Mouse (Mus musculus) left cerebral cortex, adult 8-10 months (tissue): ENCODE results near the gene Cript. TPM values are rescaled to one million over a fixed set of nuclear protein-coding genes. Genes with fewer than 3 reads are reported as not detected.

Experiments
- DNase-seq, 2 experiments: peaks; one replicate each; pipeline ENCODE4 v3.0.0; 2022; ENCODE audit warnings: low spot score in 2 of 2
- total RNA-seq, 4 experiments: library from RNA; stranded (reverse); gene quantifications; 2 replicates each; pipeline ENCODE4 v1.2.4; 2022

Gene Cript
- total RNA-seq: 10 to 100 TPM; 54.1 to 75.8 (median 67.2) TPM

DNA sequence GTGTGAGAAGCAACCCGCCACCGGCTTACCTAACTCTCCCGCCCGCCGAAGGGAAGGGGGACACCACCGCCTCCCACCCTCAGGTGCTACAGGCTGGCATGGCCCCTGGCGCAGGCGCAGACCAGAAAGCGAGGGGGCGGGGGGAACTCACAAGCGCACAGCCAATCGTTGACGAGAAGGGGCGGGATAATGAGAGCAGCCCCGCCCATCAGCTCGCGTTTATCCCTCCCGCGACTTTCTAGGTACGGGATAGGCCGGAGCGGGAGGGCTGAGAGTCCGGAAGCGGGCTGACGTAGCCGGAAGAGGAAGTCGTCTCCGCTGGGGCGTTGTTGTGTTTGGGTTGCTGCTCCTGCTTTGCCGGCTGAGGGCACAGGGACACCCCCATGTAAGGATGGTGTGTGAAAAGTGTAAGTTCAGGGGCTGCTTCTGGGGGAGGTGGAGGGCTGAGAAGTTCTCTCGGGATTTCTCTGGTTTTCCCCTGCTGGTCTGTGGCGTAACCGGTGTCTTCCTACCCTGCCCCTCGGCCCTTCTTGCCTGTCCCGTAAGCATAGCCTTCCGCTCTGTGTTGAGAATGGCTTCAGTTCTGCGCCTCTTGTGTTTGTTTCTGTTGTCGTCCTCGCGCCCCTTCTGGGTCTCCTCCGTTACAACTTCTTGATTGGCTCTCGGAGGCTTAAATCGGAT, at the start of gene Cript, which contains the start of gene Pigf:
Gene Cript (plus strand): TSS at position 282 of the 681 bp plus-strand sequence.
Gene Pigf (minus strand): TSS at position 138 of the 681 bp plus-strand sequence.
- peak; percentile 89 to 96 for DNase-seq

DNA sequence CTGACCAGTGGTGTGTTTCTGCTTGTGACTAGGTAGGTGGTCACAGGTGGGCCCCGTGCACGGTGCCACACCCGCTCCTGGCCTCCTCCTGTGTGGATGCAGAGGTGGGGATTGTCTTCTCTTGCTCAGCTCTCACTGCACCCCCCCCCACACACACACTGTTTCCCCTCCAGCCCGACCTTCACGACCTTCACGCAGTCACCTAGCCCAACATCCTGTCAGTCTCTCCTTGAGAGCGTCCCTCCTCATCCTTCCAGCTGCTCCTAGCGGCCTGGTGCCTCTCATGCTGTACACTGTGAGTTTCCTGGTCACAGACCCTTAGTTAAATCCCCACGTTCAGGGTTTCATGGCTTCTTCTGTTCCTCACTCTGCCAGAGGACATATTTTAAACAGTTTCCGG, 49.0 kb upstream of the Cript start:
- DNase-seq: no peak

DNA sequence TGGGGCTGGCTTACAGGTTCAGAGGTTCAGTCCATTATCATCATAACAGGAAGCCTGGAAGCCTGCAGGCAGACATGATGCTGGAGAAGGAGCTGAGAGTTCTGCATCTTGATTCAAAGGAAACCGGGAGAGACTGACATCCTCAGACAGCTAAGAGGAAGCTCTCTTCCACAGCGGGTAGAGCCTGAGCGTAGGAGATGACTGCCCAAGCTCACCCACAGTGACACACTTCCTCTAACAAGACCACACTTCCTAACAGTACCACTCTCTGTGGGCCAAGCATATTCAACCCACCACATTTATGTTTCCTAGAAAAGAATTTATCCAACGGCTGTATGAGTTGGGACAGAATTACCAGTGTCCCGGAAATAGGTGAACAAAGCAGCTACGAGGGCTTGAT, 46.9 kb upstream of the Cript start:
- DNase-seq: no peak

DNA sequence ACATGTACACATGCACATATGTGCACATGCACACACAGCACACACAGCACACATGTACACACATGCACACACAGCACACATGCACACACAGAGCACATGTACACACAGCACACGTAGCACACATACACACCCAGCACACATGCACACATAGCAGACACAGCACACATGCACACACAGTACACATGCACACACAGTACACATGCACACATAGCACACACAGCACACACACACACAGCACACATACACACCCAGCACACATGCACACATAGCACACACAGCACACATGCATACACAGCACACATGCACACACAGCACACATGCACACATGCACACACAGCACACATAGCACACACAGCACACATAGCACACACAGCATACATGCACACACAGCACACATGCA, 44.1 kb upstream of the Cript start:
- no peak for DNase-seq

DNA sequence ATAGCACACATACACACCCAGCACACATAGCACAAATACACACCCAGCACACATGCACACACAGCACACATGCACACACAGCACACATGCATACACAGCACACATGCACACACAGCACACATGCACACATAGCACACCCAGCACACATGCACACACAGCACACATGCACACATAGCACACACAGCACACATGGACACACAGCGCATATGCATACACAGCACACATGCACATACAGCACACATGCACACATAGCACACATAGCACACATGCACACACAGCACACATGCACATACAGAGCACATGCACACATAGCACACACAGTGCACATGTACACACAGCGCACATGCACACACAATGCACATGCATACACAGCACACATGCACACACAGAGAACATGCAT, 43.6 kb upstream of the Cript start:
- DNase-seq: no peak

DNA sequence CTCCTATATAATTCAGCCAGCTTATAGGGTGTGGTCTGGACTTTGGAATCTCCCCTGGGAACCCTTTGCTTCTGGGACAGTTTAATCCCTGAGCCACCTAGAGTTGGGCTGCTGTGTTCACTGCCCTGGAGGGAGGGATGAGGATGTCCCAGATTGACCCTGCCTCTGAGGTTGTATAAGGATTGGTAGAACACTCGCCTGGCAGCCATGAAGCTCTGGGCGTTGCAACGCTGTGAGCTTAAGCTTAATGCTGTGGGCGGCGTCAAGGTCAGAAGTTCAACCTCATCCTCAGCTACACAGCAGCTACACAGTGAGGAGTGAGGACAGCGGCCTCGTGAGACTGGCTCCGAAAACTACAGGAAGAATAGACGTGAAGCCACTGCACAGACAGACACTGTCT, 42.9 kb upstream of the Cript start:
- DNase-seq: no peak

DNA sequence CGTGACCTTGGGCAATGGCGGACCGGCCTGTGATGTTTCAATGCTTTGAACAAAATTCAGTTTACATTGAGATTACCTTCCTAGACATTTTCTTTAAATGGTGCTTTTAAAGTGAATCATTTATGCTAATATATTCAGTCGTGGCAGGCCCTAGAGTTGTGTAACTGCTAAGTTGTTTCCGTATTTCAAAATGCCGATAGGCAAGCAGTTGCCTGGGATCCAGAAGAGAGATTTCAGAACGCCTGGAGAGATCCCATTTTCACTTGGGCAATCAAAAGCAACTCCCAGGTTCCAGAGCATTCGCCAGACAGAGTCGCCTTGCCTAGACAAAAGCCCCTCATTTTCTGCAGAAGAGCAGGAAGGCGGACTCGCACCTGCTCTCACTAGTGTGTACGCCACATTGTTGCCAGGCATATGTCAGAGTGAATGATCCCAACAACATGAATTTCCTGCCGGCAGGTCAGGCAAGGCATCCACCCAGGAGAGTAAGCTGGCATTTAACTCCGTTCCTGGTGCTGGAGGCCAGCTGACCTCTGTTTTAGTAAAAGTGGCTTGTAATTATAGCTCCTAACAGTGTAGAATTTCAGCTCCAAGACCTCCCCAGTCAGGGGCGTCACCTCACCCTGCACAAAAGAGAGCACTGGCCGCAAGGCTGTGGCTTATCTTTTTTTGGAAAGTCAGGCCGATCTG, 38.8 kb upstream of the Cript start:
- no peak for DNase-seq

DNA sequence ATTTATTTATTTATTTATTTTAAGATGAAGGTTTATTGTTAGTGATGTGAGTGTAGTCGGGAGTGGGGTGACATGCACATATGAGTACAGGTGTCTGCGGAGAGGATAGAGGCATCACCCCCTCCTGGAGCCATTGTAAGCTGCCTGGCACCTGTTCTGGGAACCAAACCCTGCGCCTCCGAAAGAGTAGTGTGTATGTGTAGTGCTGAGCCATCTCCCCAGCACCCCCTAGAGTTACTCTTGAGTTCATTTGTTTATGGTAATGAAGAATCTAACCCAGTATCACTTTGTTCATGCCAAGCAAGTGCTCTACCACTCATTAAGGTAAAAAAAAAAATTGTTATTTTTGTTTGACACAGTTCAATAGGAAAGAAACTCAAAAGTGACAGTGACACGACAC, 37.2 kb upstream of the Cript start:
- no peak for DNase-seq

DNA sequence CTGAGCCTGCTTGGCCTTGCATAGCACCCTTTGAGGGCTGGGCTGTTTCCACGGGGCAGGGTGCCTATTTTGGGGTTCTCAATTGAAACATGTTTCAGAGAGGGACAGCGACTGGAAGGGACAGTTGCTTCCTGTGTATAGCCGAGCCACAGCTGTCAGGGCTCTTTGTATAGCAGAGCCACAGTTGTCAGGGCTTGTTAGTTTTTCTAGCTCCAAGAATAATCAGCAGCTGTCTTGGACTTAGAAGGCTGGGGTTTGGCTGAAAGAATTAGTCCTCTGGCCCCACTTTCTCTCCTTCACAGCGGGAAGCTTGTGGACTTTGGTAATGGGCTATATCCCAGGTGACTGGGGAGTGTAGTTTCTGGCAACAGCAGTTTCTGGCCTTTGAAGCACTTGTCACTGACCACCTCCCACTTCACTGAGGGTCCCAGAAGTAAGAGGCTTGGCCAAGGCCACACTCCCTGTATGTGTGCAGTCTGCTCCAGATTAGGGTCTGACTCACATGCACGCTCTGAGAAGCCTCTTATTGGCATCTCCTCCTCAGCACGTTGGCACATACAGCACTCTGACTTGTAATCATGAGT, 36.7 kb upstream of the Cript start:
- no peak for DNase-seq

DNA sequence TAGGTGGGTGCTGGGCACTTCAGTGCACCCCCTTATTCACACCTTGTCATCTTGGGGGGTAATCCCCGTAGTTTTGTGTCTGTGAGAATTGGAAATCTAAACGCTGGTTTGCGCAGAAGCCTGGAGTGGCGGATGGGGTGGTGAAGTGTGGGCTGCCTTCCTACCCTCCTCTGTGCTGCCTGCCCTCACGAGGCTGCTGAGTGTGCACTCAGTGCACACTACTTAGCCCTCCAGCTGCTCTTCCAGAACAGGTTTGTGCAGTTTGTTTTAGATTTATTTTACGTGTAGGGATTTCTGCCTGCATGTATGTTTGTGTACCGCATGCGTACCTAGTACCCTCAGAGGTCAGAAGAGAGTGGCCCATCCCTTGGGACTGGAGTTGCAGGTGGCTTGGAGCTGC, 34.0 kb upstream of the Cript start:
- DNase-seq: no peak

DNA sequence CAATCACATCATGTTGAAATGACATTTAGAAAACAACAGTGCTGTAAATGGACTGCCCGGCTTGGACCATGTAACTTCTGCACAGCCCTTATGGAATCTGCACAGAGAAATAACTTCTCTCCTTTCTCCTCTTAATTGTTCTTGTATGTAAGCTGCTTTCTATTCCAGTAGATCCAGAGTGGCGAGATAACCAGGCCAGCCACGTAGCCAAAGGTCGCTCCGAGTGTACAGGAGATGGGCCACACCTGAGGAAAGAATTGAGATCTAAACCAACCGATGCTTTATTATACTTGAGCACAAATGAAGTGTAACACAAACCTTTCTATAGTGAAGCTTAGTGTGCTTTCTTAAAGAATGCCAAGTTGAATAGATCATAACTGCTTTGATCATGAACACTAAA, 28.0 kb upstream of the Cript start:
- no peak for DNase-seq

DNA sequence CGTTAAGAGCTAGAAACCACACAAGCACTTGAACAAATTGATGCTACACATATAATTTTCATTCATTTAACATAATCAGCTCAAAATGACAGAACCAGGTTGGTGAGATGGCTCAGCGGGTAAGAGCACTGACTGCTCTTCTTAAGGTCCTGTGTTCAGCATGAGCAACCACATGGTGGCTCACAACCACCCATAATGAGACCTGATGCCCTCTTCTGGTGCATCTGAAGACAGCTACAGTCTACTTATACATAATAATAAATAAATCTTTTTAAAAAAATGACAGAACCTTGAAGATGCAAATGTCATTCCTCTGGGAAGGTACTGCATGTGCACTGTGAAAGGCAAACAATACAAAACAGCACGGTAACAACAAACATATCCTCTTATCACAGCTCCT, 16.4 kb upstream of the Cript start:
- DNase-seq: no peak

DNA sequence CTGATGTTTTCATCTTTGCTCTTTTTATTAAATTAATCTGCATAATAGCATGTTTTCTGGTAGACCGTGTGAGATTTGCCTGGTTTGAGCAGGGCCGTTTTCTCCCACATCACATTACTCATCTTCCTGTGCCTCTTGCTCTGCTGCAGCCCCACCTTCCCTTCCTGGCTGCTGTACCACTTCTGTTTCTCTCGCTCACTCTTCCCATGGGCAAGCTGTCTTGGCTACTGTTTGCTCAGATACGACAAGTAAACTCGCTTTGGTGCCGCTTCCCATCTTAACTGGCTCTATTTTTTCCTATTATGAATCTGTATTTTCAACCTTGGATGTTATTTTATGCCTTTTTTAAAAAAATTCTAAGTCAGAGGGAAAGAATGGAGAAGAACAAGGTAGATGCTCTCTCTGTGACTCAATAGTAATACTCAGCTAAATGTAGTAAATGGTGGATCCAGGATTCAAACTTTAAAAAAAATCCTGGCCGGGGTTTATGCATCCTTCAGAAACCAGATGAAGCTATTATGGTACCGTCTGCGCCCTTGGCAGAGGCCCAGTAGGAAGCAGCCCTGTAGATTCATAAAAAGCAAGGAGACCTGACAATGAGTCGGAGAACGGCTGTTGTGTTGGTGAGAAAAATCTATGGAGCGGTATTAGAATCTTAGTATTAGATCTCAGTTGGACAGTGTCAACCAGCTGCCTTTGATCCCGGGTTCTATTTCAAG, 13.9 kb upstream of the Cript start:
- DNase-seq: peak in 1 of 2 experiments; percentile 83

DNA sequence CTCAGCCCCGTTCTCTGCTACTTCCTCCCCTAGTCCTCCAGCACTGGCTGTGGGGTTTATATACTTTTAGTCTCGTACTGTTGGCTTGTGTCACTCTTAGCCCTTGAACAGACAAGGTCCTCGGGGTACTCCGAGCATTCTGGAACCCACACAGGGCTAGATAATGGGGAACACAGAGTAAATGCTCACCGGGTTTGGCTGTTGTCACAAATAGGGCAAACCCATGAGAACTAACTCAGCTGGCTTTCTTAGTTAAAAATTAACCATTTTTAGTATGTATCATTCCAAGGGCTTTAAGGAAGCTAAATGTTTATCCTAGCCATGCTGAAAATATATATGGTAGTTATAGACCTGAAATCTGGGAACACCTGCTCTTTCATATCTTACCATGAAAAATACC, 5.7 kb upstream of the Cript start:
- no peak for DNase-seq

DNA sequence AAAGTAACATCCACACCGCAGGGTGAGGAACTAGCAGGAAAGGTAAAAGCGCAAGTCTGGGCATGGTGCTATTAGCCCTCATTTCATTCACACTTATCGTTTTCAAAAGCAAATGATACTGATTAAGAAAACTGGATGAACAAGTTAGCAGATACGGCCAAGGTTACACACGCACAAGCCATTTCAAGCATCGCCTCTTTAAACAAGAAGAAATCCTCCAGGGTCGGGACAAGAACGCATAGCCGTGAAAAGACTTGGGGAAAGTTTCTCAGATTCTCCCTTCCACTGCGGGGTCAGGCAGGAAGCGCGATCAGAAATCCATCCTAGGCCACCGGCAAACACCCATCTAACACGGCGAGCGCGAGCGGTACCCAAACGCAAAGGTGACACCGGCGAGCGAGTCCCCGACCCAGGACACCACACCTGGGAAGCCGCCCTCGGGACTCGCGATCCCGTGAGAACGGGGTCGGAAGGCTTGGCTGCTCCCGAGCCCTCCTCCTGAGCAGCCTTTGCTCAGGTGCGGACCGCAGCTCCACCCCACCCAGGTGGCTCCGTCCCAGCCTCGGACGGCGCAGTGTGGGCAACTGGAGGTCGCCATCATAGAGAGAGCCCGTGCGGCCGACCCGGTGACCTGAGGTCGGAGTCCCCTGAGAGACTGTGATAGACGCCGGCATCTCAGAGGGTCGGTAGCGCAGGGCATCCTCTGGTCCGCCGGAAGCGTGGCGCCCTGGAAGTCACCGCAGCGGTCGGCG, 683 bp upstream of the Cript start:
- no peak for DNase-seq

DNA sequence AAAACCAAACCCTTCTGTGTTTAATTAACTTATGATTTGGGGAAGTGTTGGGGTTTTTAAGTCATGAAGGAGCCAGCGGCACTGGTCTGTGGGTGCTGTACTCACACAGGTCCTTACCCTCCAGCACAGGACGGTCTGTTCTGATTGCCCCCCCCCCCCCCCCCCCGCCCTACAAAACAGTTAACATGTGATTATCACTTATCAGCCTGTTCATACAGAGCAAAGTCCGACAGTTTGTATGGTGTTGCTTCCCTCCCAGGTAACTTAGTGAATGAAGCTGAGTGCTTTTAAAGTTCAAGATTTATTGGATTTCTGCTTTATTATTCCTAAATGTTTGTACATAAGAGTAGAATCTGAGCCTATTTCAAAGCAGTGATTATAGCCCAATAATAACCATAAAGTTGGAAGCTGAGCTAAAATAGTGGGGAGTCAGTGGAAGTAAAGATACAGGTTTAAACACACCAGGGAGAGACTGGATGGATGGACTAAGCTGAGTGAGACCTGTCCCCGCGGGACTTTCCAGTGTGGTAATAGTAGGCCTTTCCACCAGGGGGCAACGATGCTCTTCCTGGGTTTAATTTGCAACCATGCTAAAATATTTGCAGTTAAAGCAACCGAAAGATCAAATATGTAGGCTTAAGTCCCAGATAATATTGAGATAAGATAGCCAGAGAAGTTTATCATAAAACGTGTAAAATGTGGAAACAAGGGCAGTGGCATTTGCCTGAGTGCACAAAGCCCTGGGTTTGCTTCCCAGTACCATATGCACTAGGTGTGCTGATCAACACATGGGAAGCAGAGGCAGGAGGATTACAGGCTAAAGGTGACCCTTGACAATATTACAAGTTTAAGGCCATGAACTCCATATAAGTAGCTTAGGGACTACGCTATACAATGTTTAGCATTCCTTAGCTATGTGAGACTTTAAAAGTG, 11.1 kb downstream of the Cript start:
- no peak for DNase-seq

DNA sequence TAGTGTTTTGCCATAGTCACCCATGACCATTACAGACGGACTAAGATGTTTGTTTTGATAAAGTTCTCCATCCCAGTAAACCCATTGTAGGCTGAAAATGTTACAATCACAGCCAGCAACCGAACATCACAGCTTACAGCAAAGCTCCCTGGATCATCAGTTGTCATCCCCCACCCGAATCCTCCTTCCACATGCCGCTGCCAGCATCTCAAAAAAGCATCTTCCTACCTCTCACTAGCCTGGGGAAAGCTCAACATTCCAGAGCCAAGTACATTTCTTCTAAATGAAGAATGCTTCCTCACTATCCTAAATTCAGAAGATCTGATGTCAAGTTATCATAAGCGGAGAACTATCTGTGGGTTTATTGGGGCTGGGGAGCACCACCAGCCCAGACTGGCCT, 13.1 kb downstream of the Cript start:
- no peak for DNase-seq

DNA sequence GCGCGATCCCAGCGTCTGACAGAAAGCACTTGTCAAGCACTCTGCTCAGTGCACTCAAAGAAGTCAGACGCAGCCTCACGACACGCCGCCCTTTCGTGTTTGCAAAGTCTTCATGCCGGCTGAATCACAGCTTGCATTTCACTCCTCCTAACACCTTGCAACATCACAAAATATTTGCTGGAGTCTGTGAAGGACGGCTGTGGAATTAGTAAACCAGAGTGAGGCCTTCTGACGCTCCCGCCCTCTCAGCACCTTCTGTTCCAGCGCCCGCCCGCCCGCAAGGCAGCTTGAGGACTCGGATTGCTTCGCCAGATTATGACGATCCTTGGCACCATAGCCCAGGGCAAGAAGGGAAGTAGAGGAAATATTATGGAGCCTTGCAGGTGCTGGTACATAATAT, 16.4 kb downstream of the Cript start:
- peak in 1 of 2 experiments; percentile 61 for DNase-seq

DNA sequence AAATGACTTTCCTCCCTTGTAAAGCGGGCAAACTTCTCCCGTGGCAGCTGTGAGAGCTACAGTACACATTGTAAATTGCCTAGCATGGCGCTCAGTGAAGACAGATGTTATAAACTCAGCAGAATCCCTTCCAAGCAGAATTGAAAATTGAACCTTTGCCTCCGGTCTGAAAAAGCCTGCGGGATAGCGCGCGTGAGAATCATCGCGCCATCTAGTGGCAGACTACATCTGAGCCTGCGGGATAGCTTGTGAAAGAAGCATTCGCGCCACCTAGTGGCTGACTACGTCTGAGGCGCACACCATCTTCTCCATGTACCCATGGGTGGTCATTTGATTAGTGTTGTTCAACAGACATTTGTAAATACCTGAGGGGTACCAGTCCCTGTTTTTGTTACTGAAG, 19.0 kb downstream of the Cript start:
- DNase-seq: peak; percentile 68 to 72

DNA sequence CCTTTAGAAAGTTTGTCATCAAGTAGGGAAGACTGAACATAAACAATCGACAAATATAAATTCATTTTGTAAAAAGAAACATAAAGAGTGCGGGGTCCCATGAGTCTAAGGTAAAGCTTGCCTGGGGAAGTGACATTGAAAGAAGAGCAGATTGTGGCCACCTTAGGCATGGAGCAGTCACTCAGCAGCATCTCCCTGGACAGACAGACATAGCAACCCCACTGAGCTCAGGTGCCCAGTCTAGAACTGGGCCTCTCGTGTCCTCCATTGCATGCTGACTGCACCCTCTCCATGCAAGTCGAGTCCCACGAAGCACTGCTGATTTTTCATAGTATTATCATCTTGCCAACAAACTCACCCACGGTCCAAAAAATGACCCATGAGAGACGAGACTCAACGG, 19.4 kb downstream of the Cript start:
- DNase-seq: no peak
